Mouse (Mus musculus): ENCODE measurements around the gene Ugt1a6b.

DNA sequence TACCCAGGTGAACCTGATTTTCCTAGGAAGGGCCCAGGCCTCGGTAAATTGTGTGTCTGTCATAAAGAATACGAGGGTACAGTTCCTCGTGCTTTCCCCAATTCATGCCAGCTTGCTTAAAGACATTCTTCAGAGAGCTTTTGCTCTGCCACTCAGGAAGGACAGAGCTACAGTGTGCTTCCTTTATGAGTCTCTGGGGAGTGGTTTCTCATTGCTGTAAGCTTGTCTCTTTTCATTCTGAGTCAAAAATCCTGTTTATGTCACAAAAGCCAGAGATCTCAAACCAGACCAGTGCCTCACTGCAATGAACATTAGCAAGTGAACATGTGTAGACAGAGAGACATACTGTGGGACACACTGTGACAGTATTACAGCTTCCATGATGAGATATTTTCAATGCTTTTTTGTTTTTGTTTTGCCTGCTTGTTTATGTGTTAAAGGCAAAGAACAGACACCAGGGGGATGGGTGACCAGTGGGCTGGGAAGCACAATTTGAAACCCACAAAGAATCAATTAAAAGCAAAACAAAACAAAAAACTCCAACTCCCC is 30.9 kb downstream of the Ugt1a6b start:
- TF ChIP-seq GATA1 (IDR thresholded peaks at IDR 0.05; ENCODE audit: low read length): no peak
- no peak for TF ChIP-seq TAL1 (IDR thresholded peaks at IDR 0.05; ENCODE audit: low read length)

Measured in erythroblast, embryonic 14.5 days (primary cell).